Mouse (Mus musculus) megakaryocyte, embryonic 14.5 days (primary cell): ENCODE results near the gene Gm20388. TPM values are rescaled to one million over a fixed set of nuclear protein-coding genes. Genes with fewer than 3 reads are reported as not detected.
A peak's percentile ranks its signal among the peaks of the same experiment; 100 is the strongest.

ENCODE experiments used
- H3K27me3 ChIP-seq: replicated peaks from 2 replicates; pipeline ENCODE3; 2012; ENCODE audit warnings: inconsistent platforms
- H3K36me3 ChIP-seq: replicated peaks from 2 replicates; pipeline ENCODE3; 2012; ENCODE audit warnings: low read length, inconsistent platforms, mixed read lengths
- H3K4me1 ChIP-seq: 2 replicates; pipeline ENCODE4 v1.6.1; 2012; ENCODE audit warnings: inconsistent platforms
- H3K4me3 ChIP-seq: replicated peaks from 2 replicates; pipeline ENCODE3; 2012; ENCODE audit warnings: moderate library complexity, mild to moderate bottlenecking, inconsistent platforms
- H3K9me3 ChIP-seq: 2 replicates; pipeline ENCODE4 v1.6.1; 2012; ENCODE audit warnings: inconsistent platforms
- FLI1 ChIP-seq: IDR thresholded peaks from 2 replicates; pipeline ENCODE4 v1.6.1; 2012; ENCODE audit warnings: low read length, inconsistent platforms, mixed read lengths
- GATA1 ChIP-seq: IDR thresholded peaks from 3 replicates; pipeline ENCODE4 v1.6.1; 2012; ENCODE audit warnings: mixed read lengths, low read length, inconsistent platforms, borderline replicate concordance
- polyA plus RNA-seq: library from polyadenylated mRNA; stranded (reverse); fragments of >175 nt; gene quantifications from 2 replicates; pipeline ENCODE4 v1.2.3, GENCODE M21; 2012; ENCODE audit warnings: low replicate concordance; ENCODE audit not compliant: insufficient read depth

Gm20388 gene
- polyA plus RNA-seq, 1 experiment: 111 TPM

GRCm38 (mm10) chr8:122935118-122935517 lies 3024.5 kb downstream of the Gm20388 start:
- peaks cover 100% of the 10 kb centered on the region for H3K4me1 ChIP-seq

GRCm38 (mm10) chr8:122935912-122936311 lies 3025.3 kb downstream of the Gm20388 start:
- peaks cover 100% of the 10 kb centered on the region for H3K4me1 ChIP-seq
- H3K4me3 ChIP-seq: no peak overlapping the region
- no peaks in the 10 kb centered on the region for H3K9me3 ChIP-seq
- peaks cover 25% of the 10 kb centered on the region for H3K36me3 ChIP-seq
- no peaks in the 10 kb centered on the region for H3K27me3 ChIP-seq
- no peak for TF ChIP-seq FLI1
- no peak for TF ChIP-seq GATA1

More at GRCm38 (mm10) chr8:122935118-122935517, 3024.5 kb downstream of the Gm20388 start:
- TF ChIP-seq FLI1: no peak
- TF ChIP-seq GATA1: no peak
- Histone ChIP-seq H3K4me3 (no peak overlapping the region), H3K9me3 (no peaks in the 10 kb centered on the region), H3K36me3 (peaks cover 22% of the 10 kb centered on the region), H3K27me3 (no peaks in the 10 kb centered on the region)

DNA sequence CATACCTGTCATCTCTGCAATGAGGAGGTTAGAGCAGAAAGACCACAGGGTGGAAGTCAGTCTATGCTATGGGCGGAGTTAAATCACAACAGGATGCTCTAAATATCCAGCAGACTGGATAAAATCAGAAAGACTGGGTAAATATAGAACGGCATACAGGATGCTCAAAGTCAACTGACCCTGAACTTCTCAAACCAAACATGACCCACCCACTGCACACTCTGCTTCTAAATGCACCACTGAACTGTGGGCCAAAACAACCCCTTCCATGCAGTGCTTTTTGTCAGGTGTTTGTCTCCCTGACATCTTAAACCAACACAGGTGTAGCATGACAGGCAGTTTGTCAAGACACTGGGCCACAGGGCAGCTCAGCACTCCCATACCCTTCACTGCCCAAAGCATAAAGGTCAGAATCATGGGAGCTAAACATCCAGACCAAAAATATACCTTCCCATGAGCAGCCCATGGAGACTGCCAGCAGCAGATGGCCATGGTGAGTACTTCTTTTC lies 3027.0 kb downstream of the Gm20388 start:
- H3K4me1 ChIP-seq: peaks cover 100% of the 10 kb centered on the region
- H3K36me3 ChIP-seq: peaks cover 32% of the 10 kb centered on the region
- H3K27me3 ChIP-seq: no peaks in the 10 kb centered on the region
- H3K9me3 ChIP-seq: no peaks in the 10 kb centered on the region
- no peak for TF ChIP-seq FLI1
- TF ChIP-seq GATA1: no peak
- peak overlapping the region; percentile 80 for H3K4me3 ChIP-seq

DNA sequence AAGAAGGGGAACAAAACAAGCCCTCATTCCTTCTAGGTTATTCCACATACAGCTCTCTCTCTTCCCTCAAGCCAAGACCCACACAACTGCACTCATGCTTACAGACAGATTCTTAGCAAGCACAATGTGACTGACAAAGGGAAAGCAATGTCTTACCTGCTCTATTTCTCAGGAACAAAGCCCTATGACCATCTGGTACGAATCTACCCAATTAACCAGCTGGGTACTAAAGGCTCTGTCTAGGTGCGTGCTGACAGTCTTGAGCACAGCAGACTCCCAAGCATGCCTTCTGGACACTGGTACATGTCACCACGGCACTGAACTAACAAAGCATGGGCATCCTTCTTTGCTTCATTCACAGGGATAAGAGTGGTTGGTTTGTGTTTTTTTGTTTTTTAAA lies 3027.5 kb downstream of the Gm20388 start:
- no peak for TF ChIP-seq FLI1
- TF ChIP-seq GATA1: no peak
- peaks cover 100% of the 10 kb centered on the region for H3K4me1 ChIP-seq
- H3K9me3 ChIP-seq: no peaks in the 10 kb centered on the region
- no peaks in the 10 kb centered on the region for H3K27me3 ChIP-seq
- H3K4me3 ChIP-seq: peak overlapping the region; percentile 87
- H3K36me3 ChIP-seq: peaks cover 34% of the 10 kb centered on the region

GRCm38 (mm10) chr8:122938591-122938990 lies 3027.9 kb downstream of the Gm20388 start:
- H3K27me3 ChIP-seq: no peaks in the 10 kb centered on the region
- no peaks in the 10 kb centered on the region for H3K9me3 ChIP-seq
- TF ChIP-seq GATA1 (no peak), FLI1 (no peak)
- peaks cover 99% of the 10 kb centered on the region for H3K4me1 ChIP-seq
- H3K4me3 ChIP-seq: peak overlapping the region; percentile 87
- peaks cover 31% of the 10 kb centered on the region for H3K36me3 ChIP-seq

DNA sequence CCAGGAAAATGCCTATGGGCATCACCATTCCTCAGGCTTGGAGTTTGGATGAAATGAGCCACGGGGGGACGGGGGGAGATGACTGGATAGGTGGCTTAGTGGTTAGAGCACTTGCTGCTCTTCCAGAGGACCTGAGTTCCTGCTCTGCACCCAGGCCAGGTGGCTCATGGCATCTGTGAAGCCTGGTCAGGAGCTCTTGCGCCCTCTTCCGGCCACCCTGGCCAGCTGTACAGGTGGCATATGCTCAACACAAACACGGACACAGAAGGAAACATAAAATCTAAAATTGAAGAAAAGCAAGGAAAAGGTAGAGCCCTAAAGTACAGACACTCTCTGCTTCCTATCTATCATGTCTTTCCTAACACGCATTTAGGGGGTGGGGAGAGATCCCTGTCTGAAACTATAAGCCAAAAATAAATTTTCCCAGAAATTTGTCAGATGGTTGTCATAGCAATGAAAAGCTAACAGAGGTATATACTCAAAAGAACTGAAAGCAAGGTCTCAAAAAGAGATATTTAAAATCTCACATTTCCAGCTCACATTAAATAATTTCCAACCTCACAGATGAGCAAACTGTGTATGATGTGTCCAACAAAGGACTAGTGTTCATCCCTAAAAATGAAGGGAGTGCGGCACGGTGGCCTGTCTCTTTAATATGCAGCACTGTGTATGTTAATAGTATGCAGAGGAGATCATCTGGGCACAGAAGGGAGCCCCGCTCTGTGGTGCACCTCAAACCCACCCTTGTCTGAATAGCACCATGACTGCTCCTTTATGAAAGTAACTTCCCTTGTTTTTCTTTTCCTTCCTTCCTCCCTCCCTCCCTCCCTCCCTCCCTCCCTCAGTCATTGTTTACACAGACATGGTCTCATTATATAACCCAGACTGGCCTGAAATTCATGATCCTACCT lies 3032.4 kb downstream of the Gm20388 start:
- no peak for TF ChIP-seq FLI1
- TF ChIP-seq GATA1: no peak
- Histone ChIP-seq H3K27me3 (no peaks in the 10 kb centered on the region), H3K4me1 (peaks cover 95% of the 10 kb centered on the region), H3K4me3 (no peak overlapping the region), H3K36me3 (peaks cover 38% of the 10 kb centered on the region), H3K9me3 (no peaks in the 10 kb centered on the region)

DNA sequence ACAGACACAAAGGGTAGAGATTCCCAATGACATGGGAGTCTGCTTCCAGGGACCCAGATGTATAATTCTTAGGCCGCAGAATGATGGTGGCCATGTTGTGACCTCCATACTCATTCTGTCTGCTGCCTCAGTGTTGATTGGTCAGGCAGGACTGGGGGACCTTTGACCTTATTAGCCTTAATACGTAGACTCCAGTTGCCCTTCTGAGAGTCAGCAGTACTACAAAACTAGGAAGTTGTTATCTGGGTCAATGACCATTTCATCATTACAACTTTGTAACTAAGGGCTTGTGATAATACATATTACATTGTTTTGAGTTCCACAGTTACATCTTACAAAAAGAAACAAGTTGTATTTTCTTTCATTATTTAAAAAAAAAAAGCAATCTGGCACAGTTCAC lies 3035.1 kb downstream of the Gm20388 start:
- Histone ChIP-seq H3K36me3 (peaks cover 35% of the 10 kb centered on the region), H3K4me1 (peaks cover 95% of the 10 kb centered on the region), H3K27me3 (no peaks in the 10 kb centered on the region), H3K9me3 (no peaks in the 10 kb centered on the region), H3K4me3 (no peak overlapping the region)
- TF ChIP-seq GATA1 (no peak), FLI1 (no peak)

- Histone ChIP-seq H3K4me1 (peaks cover 100% of the 10 kb centered on the region), H3K36me3 (peaks cover 30% of the 10 kb centered on the region), H3K4me3 (no peak overlapping the region), H3K9me3 (no peaks in the 10 kb centered on the region), H3K27me3 (no peaks in the 10 kb centered on the region)
- TF ChIP-seq FLI1 (no peak), GATA1 (no peak)
These were observed 3039.1 kb downstream of the Gm20388 start for GRCm38 (mm10) chr8:122949701-122950100.

GRCm38 (mm10) chr8:122951456-122951855 lies 3040.8 kb downstream of the Gm20388 start:
- Histone ChIP-seq H3K4me3 (peak overlapping the region; percentile 56), H3K9me3 (no peaks in the 10 kb centered on the region), H3K36me3 (peaks cover 30% of the 10 kb centered on the region), H3K27me3 (no peaks in the 10 kb centered on the region), H3K4me1 (peaks cover 100% of the 10 kb centered on the region)
- TF ChIP-seq GATA1: no peak
- TF ChIP-seq FLI1: no peak

- H3K4me1 ChIP-seq: peaks cover 99% of the 10 kb centered on the region
- peak overlapping the region; percentile 84 for H3K4me3 ChIP-seq
- TF ChIP-seq GATA1 (no peak), FLI1 (no peak)
- peaks cover 29% of the 10 kb centered on the region for H3K36me3 ChIP-seq
- H3K9me3 ChIP-seq: no peaks in the 10 kb centered on the region
- no peaks in the 10 kb centered on the region for H3K27me3 ChIP-seq
These were observed 3042.4 kb downstream of the Gm20388 start for GRCm38 (mm10) chr8:122953028-122953427.
